Mouse (Mus musculus): ENCODE data around the gene Aldh2. TPM values are rescaled to one million over a fixed set of nuclear protein-coding genes. Genes with fewer than 3 reads are reported as not detected.

Gene Aldh2
- total RNA-seq, 2 experiments from 2014 or later: 247 TPM

- intact Hi-C loops (cut with DNase I): no loop called here
- DNase-seq (ENCODE audit: low spot score): no peak
Measured at GRCm38 (mm10) chr5:121597332-121597731, 3.7 kb upstream of the Aldh2 start.

GRCm38 (mm10) chr5:121596226-121596625 lies 2.6 kb upstream of the Aldh2 start:
- DNase-seq (ENCODE audit: low spot score): no peak
- intact Hi-C loops (cut with DNase I): no loop called here

GRCm38 (mm10) chr5:121595758-121596157 lies 2.1 kb upstream of the Aldh2 start:
- DNase-seq (ENCODE audit: low spot score): no peak
- intact Hi-C loops (cut with DNase I): no loop called here

- DNase-seq (ENCODE audit: low spot score): no peak
- intact Hi-C loops (cut with DNase I): no loop called here
Measured at GRCm38 (mm10) chr5:121594714-121595313, 1.2 kb upstream of the Aldh2 start.

- intact Hi-C loops (cut with DNase I): no loop called here
Measured at GRCm38 (mm10) chr5:121592816-121593407, 712 bp downstream of the Aldh2 start.

GRCm38 (mm10) chr5:121592064-121592815 lies 1.4 kb downstream of the Aldh2 start:
- intact Hi-C loops (cut with DNase I): no loop called here
- no peak for DNase-seq (ENCODE audit: low spot score)

More at GRCm38 (mm10) chr5:121592816-121593407, 712 bp downstream of the Aldh2 start:
- peak; percentile 13 for DNase-seq (ENCODE audit: low spot score)

- DNase-seq (ENCODE audit: low spot score): peak; percentile 9
Measured at GRCm38 (mm10) chr5:121591417-121592063, 2.1 kb downstream of the Aldh2 start.

GRCm38 (mm10) chr5:121589928-121590327 lies 3.7 kb downstream of the Aldh2 start:
- intact Hi-C loops (cut with DNase I): no loop called here
- no peak for DNase-seq (ENCODE audit: low spot score)

More at GRCm38 (mm10) chr5:121591417-121592063, 2.1 kb downstream of the Aldh2 start:
- intact Hi-C loops (cut with DNase I): no loop called here

- DNase-seq (ENCODE audit: low spot score): peak; percentile 64
- intact Hi-C loops (cut with DNase I): no loop called here
Measured at GRCm38 (mm10) chr5:121586400-121587039, 7.1 kb downstream of the Aldh2 start.

- intact Hi-C loops (cut with DNase I): loop anchor here (2.0 kb wide), 1 partner anchor 17 kb away; no protein-coding TSS in a partner anchor
- no peak for DNase-seq (ENCODE audit: low spot score)
Measured at GRCm38 (mm10) chr5:121585699-121586098, 7.9 kb downstream of the Aldh2 start.

- intact Hi-C loops (cut with DNase I): loop anchor here (2.0 kb wide), 1 partner anchor 18 kb away; no protein-coding TSS in a partner anchor
- DNase-seq (ENCODE audit: low spot score): no peak
Measured at GRCm38 (mm10) chr5:121585005-121585404, 8.6 kb downstream of the Aldh2 start.

- intact Hi-C loops (cut with DNase I): loop anchor here (2.0 kb wide), 1 partner anchor 19 kb away; no protein-coding TSS in a partner anchor
Measured at GRCm38 (mm10) chr5:121583765-121584501, 9.7 kb downstream of the Aldh2 start.

GRCm38 (mm10) chr5:121581945-121582344 lies 11.7 kb downstream of the Aldh2 start:
- intact Hi-C loops (cut with DNase I): no loop called here
- DNase-seq (ENCODE audit: low spot score): no peak

More at GRCm38 (mm10) chr5:121583765-121584501, 9.7 kb downstream of the Aldh2 start:
- peak; percentile 97 for DNase-seq (ENCODE audit: low spot score)

- intact Hi-C loops (cut with DNase I): no loop called here
- DNase-seq (ENCODE audit: low spot score): no peak
Measured at GRCm38 (mm10) chr5:121576927-121577488, 16.6 kb downstream of the Aldh2 start.

GRCm38 (mm10) chr5:121575867-121576266 lies 17.8 kb downstream of the Aldh2 start:
- intact Hi-C loops (cut with DNase I): no loop called here
- DNase-seq (ENCODE audit: low spot score): no peak

- intact Hi-C loops (cut with DNase I): no loop called here
Measured at GRCm38 (mm10) chr5:121574145-121574544, 19.5 kb downstream of the Aldh2 start.

GRCm38 (mm10) chr5:121570787-121571186 lies 22.8 kb downstream of the Aldh2 start:
- no peak for DNase-seq (ENCODE audit: low spot score)
- intact Hi-C loops (cut with DNase I): no loop called here

More at GRCm38 (mm10) chr5:121574145-121574544, 19.5 kb downstream of the Aldh2 start:
- no peak for DNase-seq (ENCODE audit: low spot score)

- intact Hi-C loops (cut with DNase I): no loop called here
Measured at GRCm38 (mm10) chr5:121569881-121570420, 23.7 kb downstream of the Aldh2 start.

More at GRCm38 (mm10) chr5:121569881-121570420, 23.7 kb downstream of the Aldh2 start:
- DNase-seq (ENCODE audit: low spot score): no peak

Data from heart, postnatal 25 days (tissue).